Mouse (Mus musculus): Measurements from ENCODE around the gene Parn.
"Not testable (repeated sequence)": the region's sequence is repeated elsewhere in the genome, so short reads cannot be mapped to it uniquely, and the experiment has no call there.

Parn gene

DNA sequence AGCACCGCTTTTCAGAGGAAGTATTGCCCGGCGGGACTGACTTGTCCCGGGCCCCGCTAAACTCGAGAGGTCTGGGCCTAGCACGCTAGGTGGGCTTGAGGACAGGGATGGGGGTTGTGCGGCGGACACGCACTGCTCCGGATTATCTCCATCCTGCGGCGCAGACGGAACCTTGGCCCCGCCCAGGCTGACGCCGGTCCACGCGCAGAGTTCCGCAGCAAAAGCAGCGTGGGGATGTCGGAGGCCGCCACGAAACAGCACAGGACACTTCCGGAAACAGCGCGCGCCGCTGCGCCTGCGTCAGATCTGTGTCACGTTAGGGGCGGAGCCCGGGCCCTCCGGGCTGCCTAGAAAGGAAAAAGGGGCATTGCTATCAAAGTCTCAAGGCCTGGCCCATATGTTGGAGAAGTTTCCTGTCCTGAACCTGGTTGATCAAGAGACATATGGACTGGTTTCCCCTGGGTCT, at the start of gene Parn:
Gene Parn (minus strand): TSS at position 293 of the 466 bp plus-strand sequence.
- DNase-seq (ENCODE audit: low spot score): peak; percentile 95

DNA sequence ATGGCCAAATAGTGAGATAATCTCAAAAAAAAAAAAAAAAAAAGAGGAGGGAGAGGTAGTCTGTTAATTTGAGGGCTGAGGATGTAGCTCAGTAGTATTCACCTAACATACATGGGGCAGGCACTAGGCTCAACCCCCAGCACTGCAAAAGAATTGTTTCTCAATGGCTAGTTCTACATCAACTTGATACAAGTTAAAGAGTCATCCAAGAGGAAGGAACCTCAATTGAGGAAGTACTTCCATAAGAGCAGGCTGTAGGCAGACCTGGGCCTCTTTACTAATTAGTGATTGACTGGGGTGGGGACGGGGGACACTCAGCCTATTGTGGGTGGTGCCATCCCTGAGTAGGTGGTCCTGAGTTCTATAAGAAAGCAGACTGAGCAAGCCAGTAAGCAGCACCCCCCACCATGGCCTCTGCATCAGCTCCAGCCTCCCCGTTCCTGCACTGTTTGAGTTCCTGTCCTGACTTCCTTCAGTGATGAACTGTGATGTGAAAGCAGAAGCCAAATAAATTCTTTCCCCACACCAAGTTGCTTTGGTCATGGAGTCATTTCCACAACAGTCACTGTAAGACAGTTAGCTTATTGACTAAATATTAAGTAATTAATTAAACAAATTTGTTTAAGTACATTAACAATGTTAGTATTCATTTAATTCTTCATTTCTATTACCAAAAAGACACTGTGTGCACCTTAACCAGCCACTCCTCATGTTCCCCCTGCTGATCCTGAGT, 49.0 kb upstream of the Parn start:
- DNase-seq (ENCODE audit: low spot score): no peak

DNA sequence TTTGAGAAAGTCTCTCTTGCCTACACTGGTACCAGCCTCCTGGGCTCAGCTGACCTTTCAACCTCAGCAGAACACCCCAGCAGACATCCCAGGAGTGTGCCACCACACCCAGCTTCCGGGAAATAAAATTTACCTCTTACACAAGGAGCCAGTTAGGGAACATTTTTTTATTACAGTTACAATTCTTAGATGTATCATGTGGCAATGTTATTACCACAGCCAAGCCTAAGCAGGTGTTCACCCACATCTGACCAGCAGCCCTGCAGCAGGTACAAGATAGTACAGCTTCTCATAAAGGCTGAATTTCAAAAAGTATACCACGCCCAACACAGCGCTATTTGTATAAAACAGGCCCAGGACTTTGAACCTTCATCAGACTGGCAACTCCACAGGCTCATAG, 46.9 kb upstream of the Parn start:
- DNase-seq (ENCODE audit: low spot score): no peak

DNA sequence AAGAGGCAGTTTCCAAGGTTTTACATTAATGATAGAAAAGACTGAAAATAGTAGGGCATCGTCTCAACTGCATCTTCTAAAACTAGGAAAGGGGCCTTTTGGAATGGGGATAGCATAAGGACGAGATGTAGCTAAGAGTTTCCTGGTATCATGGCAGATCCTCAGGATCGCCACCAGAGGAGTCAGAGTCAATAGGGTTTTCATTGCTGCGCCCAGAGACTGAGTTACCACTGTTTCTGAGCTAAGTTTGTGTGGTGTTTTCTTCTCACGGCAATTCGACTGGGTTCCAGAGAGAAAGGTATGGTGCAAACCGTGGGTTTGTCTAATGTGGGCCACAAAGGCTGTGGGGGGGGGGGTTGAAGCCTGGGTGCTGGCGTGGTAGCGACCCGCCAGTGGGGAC, 36.7 kb upstream of the Parn start:
- DNase-seq (ENCODE audit: low spot score): no peak

DNA sequence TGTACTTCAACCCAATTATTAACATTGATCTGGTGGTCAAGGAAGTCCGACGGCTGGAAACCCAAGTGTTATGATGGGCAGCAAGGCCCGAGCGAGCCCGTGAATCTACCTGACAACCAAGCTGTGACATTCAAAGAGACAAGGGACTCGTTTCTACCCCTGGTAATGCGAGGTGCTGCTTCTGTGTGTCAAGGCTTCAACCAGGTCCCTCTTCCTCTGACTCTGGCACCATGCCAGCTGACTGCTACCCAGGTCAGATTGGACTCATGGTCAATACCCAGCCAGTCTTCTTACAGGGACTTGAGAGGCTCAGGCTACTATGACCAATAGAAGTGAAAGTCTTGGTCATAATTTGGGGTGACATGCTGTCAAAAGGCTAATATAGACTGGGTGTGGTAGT, 34.2 kb upstream of the Parn start:
- no peak for DNase-seq (ENCODE audit: low spot score)

DNA sequence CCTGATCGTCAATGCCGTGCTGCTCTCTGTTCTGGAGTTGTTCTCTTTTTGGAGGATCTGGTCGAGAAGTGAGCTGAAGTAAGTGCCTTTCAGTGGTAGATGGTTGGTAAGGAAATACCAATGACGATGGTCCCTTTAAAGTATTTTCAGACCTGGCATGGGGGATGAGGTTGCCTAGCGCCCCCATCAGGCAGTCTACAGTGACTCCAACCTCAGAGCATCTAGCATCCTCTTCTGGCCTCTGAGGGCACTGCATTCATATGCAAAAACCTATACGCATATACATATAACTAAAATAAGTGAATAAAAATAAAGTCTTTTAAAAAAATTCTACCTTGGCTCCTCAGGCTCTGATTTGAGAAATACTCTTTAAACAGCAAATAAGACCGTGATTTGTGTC, 31.0 kb upstream of the Parn start:
- no peak for DNase-seq (ENCODE audit: low spot score)

DNA sequence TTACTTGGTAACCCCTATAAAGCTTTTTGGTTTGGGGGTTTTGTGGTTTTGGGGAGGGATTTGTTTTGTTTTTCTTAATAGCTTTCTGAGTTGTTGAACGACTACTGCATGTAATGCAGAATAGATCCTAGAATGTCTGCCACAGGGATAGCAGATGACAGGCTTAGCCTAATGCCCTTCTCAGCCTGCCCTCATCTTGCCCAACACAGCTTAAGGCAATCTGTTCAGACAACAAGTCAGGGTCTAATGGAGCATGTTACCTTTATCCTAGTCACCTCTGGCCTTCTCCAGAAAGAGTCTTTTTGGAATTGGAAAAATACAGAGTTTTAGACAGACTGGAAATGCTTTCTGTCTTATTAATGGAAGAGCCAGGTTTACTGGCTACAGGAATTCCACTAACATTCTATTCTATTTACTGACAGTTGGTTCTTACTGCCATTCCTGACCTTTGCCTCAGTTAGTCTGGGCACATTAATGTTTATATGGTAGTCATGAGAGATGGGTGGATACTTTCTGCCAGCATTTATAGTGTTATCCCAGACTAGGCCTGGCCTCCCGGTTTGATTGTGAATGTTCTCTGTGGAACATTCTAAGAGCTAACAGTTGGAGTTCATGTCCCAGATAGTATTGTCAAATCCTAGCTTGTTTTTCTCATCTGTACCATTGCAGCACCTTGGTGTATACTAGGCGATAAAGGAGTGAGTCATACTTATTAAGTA, 10.8 kb upstream of the Parn start:
- no peak for DNase-seq (ENCODE audit: low spot score)

DNA sequence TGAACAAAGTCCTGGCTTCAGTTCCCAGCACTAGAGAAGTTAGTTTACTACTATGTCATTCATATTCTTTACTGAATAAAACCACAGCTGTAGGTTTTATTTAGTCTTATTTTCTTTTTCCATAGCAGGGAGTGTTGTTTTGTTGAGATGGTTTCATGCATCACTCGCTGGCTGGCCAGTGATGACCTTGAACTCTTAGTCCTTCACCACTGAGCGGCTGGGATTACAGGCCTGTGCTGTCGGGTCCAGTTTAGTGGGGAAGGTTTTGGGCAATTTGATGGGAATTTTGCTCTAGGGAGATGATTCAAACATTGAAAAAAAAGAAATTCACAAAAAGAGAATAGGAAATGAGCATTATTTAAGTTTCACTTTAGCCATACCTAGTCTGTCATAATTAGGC, 6.5 kb upstream of the Parn start:
- DNase-seq (ENCODE audit: low spot score): no peak

DNA sequence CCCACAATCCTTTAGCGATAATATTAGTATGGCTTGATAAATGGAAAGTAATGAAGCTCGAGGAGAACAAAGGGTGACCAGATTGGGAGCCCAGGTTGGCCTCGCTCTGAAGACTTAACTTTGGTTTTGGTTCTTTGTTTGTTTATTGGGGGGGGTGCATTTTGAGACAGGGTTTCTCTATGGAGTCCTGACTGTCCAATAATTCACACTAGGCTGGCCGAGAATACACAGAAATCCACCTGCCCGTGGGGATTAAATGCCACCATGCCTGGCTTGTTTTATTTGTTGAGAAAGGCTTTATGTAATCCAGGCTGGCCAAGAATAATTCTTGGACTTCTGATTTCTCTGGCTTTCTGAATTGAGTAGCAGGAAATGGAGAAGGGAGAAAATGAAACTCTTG, 5.1 kb upstream of the Parn start:
- no peak for DNase-seq (ENCODE audit: low spot score)

DNA sequence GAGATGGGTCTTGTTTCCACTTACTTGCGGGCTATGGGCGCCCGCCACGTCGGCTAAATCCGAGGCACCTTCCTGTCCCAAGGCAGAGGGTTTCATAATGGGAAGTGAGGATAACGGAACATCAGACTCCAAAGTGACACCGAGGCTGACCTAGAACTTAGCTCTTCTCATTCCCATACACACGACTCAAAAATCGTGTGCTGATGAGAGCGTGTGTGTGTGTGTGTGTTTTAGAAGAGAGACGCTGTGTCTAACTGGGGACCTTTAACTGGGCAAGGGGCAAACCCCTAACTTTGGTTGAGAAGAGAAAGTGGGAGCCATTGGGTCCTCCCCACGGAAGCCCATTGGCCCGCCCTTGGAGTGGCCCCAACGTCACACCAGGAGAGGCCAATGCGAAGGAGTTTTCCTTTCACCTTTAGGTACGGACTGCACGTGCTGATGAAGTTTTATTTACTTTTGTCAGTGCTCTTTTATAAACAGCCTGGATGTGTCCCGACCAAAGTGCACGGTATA, 4.5 kb upstream of the Parn start:
- DNase-seq (ENCODE audit: low spot score): peak; percentile 69

DNA sequence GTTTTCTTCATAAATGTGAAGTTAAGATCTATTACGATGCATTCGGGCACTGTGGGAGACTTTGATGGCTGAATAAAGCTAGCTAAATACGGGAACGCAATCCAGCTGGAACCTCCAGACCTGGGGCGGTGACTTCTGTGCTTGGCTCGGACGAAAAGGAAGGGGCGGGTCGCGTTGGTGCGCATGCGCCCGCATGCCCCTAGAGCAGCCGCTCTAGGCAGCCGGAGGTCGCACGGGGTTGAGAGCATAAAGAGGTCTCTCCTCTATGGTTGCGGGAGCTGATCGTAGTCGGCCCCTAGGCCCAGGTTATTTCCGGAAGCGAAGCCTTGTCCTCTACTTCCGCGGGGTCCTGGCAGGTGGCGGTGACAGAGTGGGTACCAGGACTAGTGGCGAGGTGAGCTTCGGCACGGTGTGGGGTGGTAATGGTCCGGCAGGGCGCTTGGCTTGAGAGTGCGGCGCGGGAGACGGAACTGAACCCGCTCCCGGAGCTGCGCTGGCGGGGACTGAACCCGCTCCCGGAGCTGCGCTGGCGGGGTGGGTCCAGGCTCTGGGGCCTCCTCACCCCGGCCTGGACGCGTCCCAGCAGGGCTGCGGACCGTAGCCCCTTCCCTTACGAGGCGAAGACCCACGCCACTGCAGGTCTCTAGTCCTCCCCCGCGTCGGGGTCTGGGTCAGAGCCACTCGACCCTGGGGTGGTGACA, 3.9 kb upstream of the Parn start, which contains the start of the genes Bfar and 3110001I22Rik:
Gene Bfar (plus strand): TSS at position 174 of the 701 bp plus-strand sequence.
Gene 3110001I22Rik (plus strand): TSS at position 245 of the 701 bp plus-strand sequence.
- DNase-seq (ENCODE audit: low spot score): peak; percentile 98

DNA sequence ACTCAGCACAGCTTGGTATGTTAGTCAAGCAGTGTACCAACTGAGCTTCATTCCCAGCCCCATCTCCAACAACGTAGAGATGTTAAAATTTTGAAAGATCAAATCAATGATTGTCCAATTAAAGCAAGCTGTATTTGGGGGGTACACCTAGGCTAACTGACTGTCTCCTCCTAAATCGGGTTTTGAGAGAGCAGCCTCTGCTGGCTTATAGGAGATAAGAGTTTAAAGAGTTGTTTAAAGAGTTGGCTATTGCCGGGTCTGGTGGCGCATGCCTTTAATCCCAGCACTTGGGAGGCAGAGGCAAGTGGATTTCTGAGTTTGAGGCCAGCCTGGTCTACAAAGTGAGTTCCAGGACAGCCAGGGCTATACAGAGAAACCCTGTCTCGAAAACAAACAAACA, 2.9 kb upstream of the Parn start:
- DNase-seq (ENCODE audit: low spot score): not testable (repeated sequence)

DNA sequence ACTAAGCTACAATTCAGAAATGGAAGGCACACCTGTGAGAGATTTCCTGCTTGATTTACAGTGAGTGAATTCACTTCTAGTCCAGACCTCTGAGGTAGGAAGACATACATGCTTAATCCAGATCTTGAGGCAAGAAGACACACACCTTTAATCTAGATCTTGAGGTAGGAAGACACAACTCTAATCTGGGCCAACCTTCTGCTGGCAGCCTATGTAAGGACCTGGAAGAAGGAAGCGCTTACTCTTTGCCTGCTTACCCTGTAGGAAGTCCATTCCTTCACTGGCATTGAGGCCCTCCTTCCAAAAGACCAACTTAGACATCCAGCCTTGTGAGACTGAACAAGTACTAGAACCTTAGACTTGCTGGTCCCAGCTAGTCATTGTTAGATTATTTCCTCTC, 1.3 kb upstream of the Parn start:
- no peak for DNase-seq (ENCODE audit: low spot score)

DNA sequence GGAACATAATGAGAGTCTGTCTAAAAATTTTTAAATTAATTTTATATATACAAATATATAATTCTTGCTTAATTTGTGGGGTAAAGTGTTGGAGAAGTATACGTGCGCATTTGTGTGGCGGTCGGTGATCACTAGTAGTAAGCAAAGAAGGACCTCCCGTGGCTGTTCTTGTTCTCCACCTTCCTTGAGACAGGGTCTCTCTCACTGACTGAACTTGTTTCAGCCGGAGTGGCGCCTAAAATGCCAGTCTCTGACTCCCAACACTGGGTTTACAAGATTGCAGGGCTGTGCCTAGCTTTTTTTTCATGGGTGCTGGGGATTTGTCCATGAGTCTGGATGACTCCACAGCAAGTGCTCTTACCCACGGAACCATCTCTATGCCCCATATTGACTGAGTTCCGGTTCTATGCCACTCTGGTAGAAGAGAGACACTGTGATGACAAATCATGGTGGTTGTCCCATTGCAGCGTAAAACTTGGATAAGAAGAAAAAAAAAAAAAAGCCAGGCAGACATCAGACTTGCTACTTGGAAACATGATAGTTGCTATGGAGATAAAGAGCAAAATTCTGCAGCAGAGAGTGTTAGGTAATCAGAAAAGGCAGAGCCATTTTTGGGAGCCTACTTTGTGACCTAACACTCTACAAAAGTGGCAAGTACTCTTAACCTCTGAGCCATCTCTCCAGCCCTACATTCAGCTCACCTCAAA, 585 bp upstream of the Parn start:
- DNase-seq (ENCODE audit: low spot score): no peak

DNA sequence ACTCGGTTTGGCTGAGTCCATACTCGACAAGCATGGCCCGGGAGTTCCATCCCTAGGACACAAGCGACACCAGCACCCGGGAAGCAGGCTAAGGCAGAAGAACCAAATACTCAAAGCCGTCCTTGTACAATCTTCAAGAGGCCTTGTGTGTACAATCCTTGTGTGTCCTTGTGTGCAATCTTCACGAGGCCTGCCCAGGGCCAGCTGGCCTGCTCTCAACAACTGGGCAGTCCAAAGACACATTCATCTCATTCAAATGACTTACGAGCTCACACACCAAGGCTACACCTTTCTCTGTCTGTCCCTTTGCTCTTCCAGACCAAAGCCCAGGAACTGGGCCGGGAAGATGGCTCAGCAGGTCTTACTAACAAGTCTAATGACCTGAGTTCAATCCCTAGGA, 7.2 kb downstream of the Parn start:
- DNase-seq (ENCODE audit: low spot score): no peak

DNA sequence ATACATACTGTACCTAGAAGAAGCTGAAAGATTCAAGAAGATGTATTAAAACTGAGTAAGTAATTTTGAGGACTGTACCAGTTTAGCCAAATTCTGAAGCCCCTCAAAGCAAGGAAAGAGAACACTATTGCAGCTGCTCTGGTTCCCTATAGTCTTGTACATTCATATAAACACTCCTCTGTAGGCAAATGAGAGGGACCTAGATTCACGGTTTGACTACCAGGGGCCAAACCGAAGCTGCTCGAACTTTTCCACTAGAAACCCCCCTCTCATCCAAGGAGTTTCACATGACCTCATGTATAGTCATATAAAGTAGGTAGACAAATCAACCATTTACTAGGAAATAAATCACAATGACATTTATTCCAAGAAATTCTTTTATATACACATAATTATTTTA, 9.1 kb downstream of the Parn start:
- no peak for DNase-seq (ENCODE audit: low spot score)

DNA sequence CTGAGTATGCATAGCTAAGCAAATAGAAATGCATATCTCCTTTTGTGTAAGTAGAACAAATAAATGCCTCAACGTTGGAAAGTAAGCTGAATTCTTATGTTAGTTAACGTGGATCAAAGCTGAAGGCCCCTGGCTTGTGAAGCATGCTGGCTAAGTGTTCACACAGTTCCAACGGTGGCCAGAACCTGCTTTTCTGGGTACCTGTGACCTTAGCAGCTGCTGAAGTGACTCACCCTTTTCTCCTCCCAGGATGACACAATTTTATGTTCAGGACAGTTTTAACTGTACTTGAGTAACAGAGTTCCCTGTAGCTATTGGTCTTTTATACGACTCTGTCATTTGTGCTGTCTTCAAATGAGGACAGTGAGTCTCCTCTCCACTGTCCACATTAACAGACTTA, 22.0 kb downstream of the Parn start:
- DNase-seq (ENCODE audit: low spot score): no peak

DNA sequence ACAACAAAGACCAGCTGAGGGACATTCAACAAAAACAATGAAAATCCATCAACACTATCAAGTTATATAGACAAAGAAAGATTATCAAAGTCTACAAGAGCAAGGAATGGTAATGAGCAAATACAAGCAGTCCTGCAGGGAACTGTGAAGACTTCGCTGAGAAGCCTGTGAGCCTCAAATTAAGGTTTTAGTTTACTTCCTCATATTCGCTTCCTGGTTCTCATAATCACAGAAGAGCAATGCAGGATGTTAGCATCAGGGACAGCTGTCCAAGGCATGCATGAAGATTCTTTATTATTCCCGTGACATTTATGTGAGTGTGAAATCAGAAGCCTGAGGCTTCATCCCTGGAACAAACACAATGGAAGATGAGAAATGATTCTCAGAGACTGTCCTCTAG, 23.5 kb downstream of the Parn start:
- DNase-seq (ENCODE audit: low spot score): no peak

DNA sequence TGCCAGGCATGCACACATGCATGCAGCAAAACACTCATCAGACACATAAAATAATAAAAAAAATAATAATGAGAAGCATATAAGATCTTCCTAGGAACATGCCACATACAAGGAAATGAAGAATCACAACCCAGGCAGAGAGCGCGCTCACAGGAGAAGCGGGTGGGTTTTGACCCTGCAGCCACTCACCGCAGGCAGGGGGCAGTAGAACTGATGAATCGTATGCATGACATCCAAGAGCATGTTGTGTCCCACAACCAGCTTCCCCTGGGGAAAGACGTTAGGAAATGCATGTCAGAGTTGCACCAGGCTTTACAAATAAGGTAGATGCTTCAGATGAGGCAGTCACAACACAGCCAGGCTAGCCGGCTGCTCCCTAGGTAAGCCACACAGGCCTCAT, 27.9 kb downstream of the Parn start:
- peak; percentile 49 for DNase-seq (ENCODE audit: low spot score)

DNA sequence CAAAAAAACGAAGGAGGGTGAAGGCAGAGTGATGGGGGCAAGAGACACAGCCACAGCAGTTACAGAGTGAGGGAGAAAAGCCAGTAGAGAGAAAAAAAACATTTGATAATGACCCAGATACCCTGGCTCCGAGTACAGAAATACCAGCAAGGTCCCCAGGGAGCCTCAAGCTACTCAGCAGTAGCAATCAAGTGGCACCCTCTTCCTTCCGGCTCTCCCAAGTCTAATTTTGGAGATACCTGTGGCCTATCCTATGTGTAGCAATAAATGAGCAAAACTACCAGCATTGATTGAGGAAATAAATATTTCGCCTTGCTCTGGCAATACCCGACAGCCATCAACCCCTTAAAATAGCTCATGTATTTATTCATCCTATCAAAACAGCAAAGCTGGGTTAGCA, 28.5 kb downstream of the Parn start:
- DNase-seq (ENCODE audit: low spot score): no peak

DNA sequence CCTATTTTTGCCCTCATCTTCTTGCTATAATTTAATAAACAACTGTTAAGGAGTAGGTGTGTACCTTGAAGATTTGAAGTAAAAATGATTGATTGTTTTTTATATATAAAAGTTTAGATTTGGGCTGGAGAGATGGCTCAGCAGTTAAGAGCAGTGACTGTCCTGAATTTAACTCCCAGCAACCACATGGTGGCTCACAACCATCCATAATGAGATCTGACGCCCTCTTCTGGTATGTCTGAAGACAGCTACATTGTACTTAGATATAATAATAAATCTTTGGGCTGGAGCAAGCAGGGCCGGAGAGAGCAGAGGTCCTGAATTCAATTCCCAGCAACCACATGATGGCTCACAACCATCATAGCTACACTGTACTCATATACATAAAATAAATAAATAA, 29.8 kb downstream of the Parn start:
- not testable (repeated sequence) for DNase-seq (ENCODE audit: low spot score)

DNA sequence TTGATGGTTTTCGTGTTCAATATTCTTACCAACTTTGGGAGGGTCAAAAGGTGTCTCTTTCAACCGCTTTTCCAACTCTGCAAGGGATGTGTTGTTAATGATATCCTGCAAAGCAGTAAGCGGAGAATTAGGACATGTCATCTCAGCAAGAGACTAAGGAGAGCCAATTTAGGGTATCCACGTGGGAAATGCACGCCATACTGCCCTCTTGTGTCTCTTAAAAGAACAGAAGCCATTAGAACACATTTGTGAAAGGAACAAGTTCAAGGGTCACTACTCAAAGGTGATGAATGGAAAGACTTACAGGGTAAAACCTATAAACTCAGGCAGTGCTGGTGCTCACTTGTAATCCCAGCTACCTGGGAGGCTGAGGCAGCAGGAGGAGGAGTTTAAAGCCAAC, 39.6 kb downstream of the Parn start:
- peak; percentile 55 for DNase-seq (ENCODE audit: low spot score)
